Mouse (Mus musculus): ENCODE measurements at regions not wholly inside any gene's neighbourhood (a gene's known extent, or its start where the extent isn't known, plus 50 kb on each side); places are given as distances from the start of the nearest gene placed in this dataset.

DNA sequence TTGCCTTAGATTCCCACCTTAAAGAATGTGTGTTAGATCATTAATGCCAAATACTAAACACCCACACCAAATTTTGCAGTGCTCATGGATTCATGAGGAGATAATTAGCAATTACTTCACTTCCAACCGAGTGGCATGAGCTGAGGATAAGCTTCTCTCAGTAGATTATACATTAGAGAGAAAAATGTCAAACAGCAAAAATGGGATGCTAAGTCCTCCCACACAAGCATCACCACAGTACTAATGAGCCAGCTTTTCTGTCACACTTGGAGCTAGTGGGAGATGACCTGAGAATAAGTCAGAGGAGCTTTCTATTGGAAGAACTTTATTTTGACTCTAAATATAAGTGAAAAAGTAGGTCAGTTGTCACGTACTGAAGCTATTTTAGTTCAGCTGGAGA lies 504.0 kb downstream of the Slco6d1 start:
- Histone ChIP-seq H3K4me2 (replicated peaks; ENCODE audit: low read depth, low read length) (no peak overlapping the region), H3K27ac (ENCODE audit: low read length) (no peak overlapping the region), H3K36me3 (ENCODE audit: control insufficient read depth, insufficient read depth, low read length) (no peaks in the 10 kb centered on the region), H3K4me3 (ENCODE audit: low read depth, low read length) (no peak overlapping the region), H3K9ac (replicated peaks; ENCODE audit: low read depth, low read length) (no peak overlapping the region), H3K9me3 (ENCODE audit: control insufficient read depth, low read depth, low read length) (no peaks in the 10 kb centered on the region), H3K27me3 (ENCODE audit: control insufficient read depth, insufficient read depth, low read length) (no peaks in the 10 kb centered on the region), H3K4me1 (ENCODE audit: control insufficient read depth, insufficient read depth, low read length) (no peaks in the 10 kb centered on the region)
- WGBS, result 75% methylated on average over 2 of the region's 2 CpGs
- ATAC-seq (ENCODE audit: insufficient number of reproducible peaks, insufficient read depth, low FRiP score, low read depth), result no peak

DNA sequence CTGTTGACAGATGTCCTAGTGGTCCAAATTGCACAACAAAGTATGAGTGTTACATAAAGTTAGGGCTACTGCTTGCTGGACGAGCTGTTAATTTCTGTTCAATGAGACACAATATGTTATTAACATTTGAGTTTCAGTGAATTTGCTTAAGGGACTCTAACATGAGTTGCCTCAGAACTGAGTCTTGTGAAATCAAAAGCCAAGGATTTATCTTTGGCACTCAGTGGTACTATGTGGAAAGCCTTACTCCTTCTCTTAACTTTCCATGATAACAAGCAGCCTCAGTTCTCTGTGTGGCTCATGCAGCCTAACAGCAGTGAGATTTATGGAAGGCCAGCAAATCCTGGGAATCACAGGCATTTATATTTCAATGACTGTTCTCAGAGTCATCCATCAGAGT lies 510.0 kb downstream of the Slco6d1 start:
- no peak for ATAC-seq (ENCODE audit: insufficient number of reproducible peaks, insufficient read depth, low FRiP score, low read depth)
- no peaks in the 10 kb centered on the region for H3K36me3 ChIP-seq (ENCODE audit: control insufficient read depth, insufficient read depth, low read length)
- no peak overlapping the region for H3K4me2 ChIP-seq (replicated peaks; ENCODE audit: low read depth, low read length)
- H3K4me3 ChIP-seq (ENCODE audit: low read depth, low read length), result no peak overlapping the region
- H3K9ac ChIP-seq (replicated peaks; ENCODE audit: low read depth, low read length), result no peak overlapping the region
- no peaks in the 10 kb centered on the region for H3K9me3 ChIP-seq (ENCODE audit: control insufficient read depth, low read depth, low read length)
- H3K4me1 ChIP-seq (ENCODE audit: control insufficient read depth, insufficient read depth, low read length), result no peaks in the 10 kb centered on the region
- H3K27me3 ChIP-seq (ENCODE audit: control insufficient read depth, insufficient read depth, low read length), result no peaks in the 10 kb centered on the region
- H3K27ac ChIP-seq (ENCODE audit: low read length), result no peak overlapping the region
- 55% methylated on average over 1 of the region's 1 CpGs for WGBS

DNA sequence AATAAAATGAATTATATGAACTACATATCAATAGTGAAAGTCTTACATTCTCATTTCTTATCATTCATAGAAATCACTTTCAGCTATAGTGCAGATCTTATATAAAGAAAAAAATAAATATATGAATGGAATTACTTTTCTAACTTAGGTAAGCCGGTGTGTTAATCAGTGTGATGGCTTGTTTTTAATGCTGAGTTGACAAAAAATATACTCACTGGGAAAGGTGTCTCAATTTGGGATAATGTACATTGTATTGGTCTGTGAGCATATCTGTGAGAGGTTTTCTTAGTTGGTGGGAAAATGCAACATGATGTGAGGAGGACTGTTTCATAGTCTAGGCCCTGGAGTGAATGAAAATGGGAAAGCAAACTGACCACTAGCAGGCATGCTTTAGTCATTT lies 511.3 kb downstream of the Slco6d1 start:
- WGBS, result 94% methylated on average over 1 of the region's 1 CpGs
- H3K27me3 ChIP-seq (ENCODE audit: control insufficient read depth, insufficient read depth, low read length), result no peaks in the 10 kb centered on the region
- no peaks in the 10 kb centered on the region for H3K4me1 ChIP-seq (ENCODE audit: control insufficient read depth, insufficient read depth, low read length)
- H3K27ac ChIP-seq (ENCODE audit: low read length), result no peak overlapping the region
- no peak for ATAC-seq (ENCODE audit: insufficient number of reproducible peaks, insufficient read depth, low FRiP score, low read depth)
- no peak overlapping the region for H3K9ac ChIP-seq (replicated peaks; ENCODE audit: low read depth, low read length)
- no peaks in the 10 kb centered on the region for H3K9me3 ChIP-seq (ENCODE audit: control insufficient read depth, low read depth, low read length)
- H3K4me3 ChIP-seq (ENCODE audit: low read depth, low read length), result no peak overlapping the region
- H3K4me2 ChIP-seq (replicated peaks; ENCODE audit: low read depth, low read length), result no peak overlapping the region
- H3K36me3 ChIP-seq (ENCODE audit: control insufficient read depth, insufficient read depth, low read length), result no peaks in the 10 kb centered on the region

DNA sequence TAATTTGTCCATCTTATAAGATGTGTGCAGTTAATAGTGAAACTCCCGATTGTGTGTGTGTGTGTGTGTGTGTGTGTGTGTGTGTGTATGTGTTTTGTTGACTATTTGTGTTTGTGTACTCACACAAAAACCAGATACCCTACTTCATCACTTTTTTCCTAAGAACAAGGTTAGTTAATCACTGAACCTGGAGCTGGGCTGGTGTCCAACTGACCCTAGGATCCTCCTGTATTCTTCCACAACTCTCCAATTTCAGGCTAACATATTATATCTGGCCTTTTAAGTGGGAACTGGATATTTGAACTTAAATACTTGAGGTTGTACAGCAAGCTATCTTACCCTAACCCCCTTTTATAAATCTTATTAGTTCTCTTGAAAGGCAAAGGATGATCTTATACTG lies 556.8 kb downstream of the Slco6d1 start:
- WGBS, result 100% methylated on average over 1 of the region's 1 CpGs
- Histone ChIP-seq H3K9me3 (ENCODE audit: control insufficient read depth, low read depth, low read length) (no peaks in the 10 kb centered on the region), H3K4me1 (ENCODE audit: control insufficient read depth, insufficient read depth, low read length) (no peaks in the 10 kb centered on the region), H3K27ac (ENCODE audit: low read length) (no peak overlapping the region), H3K4me3 (ENCODE audit: low read depth, low read length) (no peak overlapping the region), H3K4me2 (replicated peaks; ENCODE audit: low read depth, low read length) (no peak overlapping the region), H3K27me3 (ENCODE audit: control insufficient read depth, insufficient read depth, low read length) (no peaks in the 10 kb centered on the region), H3K36me3 (ENCODE audit: control insufficient read depth, insufficient read depth, low read length) (no peaks in the 10 kb centered on the region), H3K9ac (replicated peaks; ENCODE audit: low read depth, low read length) (no peak overlapping the region)
- ATAC-seq (ENCODE audit: insufficient number of reproducible peaks, insufficient read depth, low FRiP score, low read depth), result no peak
